Mouse (Mus musculus): ENCODE measurements around the gene Iba57. TPM values are rescaled to one million over a fixed set of nuclear protein-coding genes. Genes with fewer than 3 reads are reported as not detected.
"Not testable (repeated sequence)": the region's sequence is repeated elsewhere in the genome, so short reads cannot be mapped to it uniquely, and the experiment has no call there.

Iba57 gene
- 6.4 and 7.0 TPM in 2 replicates for polyA plus RNA-seq (2012; rRNA removed)

- DNase-seq (ENCODE audit: extremely low spot score in 1 of 2, low spot score in 1 of 2) = peak; percentile 99
Observed at GRCm38 (mm10) chr11:59163255-59164236, at the start of gene Iba57. Gene Iba57 (minus strand): TSS chr11:59163739.

DNA sequence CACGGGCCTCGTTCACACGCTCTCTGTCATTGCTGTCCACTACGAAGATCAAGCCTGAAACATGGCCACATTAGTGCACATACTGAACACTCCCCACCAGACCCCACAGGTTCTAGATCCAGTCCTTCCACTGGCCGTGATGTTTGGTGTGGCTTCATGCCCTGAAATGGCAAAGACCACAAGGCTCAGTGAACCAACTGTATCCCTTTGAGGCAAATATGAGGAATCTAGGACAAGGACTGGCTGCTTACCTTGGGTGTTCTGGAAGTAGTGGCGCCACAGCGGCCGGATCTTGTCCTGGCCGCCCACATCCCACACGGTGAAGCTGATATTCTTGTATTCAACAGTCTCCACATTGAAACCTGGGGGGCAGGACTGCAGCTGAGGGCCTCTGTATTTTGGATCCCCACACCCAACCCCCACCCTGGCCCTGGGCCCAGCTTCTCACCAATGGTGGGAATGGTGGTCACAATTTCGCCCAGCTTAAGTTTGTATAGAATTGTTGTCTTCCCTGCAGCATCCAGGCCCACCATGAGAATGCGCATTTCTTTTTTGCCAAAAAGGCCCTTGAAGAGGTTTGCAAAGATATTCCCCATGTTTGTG lies 49.5 kb upstream of the Iba57 start:
- no peak for DNase-seq (ENCODE audit: extremely low spot score in 1 of 2, low spot score in 1 of 2)

DNA sequence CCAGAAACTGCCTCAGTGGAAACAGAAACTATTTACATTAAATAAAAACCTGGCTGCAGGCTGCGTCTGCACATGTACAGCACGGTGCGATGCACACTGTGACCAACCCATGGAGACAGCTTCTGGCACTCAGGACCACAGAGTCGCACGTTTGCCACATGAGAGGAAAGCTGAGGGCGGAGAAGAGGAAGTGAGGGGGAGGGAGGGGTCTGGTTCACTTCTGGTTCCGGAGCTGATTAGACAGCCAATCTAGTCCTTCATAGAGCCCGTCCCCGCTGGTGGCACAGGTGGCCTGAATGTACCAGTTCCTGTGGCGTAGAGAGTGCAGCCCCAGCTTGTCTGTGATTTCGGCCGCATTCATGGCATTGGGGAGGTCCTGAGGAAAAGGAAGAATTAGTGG lies 48.8 kb upstream of the Iba57 start:
- not testable (repeated sequence) for DNase-seq (ENCODE audit: extremely low spot score in 1 of 2, low spot score in 1 of 2)

DNA sequence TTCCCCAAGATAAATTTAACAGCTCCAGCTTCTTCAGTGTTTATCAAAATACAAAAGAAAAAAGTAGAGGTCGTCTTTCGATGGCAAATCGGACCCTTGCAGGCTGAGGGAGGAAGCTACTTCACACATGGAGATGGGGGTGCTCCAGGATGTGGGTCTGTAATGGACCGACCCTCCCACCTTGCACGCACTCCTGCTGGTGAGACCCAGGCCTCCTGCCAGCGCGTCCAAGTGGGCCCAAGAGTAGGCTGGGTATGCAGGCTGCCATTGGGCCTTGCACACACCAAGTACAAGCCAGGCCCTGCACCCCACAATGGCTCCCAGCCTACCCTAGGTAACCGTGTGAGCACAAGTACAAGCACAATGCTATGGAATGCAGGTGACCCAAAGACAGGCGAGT lies 48.0 kb upstream of the Iba57 start:
- not testable (repeated sequence) for DNase-seq (ENCODE audit: extremely low spot score in 1 of 2, low spot score in 1 of 2)

- DNase-seq (ENCODE audit: extremely low spot score in 1 of 2, low spot score in 1 of 2) = no peak
Observed at GRCm38 (mm10) chr11:59210020-59210419, 46.5 kb upstream of the Iba57 start.

GRCm38 (mm10) chr11:59209580-59209979 lies 46.0 kb upstream of the Iba57 start:
- DNase-seq (ENCODE audit: extremely low spot score in 1 of 2, low spot score in 1 of 2) = no peak

DNA sequence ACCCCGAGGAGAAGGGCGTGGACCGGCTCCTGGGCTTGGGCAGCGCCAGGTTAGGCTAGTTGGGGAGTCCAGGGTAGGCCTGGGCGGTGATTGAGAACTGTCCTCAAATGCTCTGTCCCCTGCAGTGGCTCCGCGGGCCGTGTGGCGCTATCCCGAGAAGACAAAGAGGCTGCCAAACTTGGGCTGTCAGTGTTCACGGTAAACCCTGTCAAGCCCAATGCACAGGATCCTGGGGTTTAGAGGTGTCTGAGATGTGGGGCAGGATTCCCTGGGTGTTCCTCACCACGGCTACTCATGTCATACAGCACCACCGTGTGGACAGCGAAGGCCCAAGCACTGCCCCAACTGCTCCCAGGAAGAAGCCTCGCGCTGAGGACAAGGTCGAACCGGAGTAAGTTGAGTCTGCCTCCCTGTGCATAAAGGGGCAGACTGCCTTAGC lies 45.5 kb upstream of the Iba57 start:
- DNase-seq (ENCODE audit: extremely low spot score in 1 of 2, low spot score in 1 of 2) = peak in 1 of 2 experiments; percentile 69

DNA sequence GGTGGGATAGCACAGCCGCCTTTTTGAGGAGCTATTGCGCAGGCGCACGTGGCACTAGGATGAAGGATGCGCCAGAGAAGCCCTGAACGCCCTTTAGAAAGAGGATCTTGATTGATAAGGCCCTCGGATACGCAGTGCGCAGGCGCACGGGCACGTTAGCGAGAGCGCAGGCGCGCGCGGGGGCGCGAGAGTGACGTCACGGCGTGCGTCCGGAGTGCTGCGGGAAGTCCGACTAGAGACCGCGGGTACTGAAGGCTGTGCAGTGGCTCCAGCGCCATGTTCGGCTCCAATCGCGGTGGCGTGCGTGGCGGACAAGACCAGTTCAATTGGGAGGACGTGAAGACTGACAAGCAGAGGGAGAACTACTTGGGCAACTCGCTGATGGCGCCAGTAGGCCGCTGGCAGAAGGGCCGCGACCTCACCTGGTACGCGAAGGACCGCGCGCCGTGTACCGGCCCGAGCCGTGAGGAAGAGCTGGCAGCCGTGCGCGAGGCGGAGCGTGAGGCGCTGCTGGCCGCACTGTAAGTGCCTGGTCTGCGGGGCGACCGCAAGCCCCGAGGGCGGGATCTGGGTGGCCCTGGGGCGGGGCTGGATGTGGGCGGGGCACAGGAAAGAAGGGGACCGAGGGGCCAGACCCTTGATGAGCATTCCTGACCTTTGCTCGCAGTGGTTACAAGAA lies 44.8 kb upstream of the Iba57 start, which contains the start of gene 2310033P09Rik:
Gene 2310033P09Rik (plus strand): TSS at position 169 of the 679 bp plus-strand sequence.
- DNase-seq (ENCODE audit: extremely low spot score in 1 of 2, low spot score in 1 of 2) = peak; percentile 91 to 96

GRCm38 (mm10) chr11:59202081-59202995 lies 38.8 kb upstream of the Iba57 start, which contains the start of gene Mrpl55:
Gene Mrpl55 (plus strand): TSS chr11:59202486.
- DNase-seq (ENCODE audit: extremely low spot score in 1 of 2, low spot score in 1 of 2) = peak; percentile 78 to 94

DNA sequence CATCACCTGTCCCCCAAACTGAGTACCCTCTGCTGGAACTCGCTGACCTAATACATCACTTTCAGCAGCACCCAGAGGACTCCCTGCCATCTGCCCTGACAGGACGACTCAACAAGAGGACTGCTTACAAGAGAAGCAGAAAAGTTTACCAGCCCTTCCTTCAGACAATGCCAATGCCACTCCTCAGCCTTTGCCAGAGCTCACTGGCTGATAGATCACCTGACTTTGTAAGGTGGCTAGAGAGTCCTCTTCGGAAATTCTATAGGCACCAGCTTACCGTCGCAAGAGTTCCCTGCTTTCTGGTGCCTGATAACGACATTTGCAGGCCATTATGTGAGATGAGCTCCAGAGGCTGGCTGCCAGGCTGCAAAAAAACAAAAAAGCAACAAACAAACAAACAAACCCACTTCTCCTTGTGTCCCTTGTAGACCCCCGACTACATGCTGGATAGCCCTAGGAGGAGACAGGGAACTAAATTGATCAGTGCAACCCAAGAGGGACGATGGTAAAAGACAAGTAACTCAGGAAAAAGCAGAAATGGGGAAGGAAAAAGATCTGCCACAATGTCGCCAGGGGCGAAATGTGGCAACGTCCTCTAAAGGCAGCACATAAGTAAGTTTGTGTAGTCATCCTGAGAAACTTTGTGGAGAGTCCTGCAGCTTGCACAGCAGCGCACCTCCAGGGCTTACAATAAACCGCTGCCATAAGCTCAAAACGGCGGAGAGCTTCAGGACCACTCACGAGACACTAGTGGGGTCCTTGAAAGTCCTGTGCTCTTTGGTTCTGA lies 37.9 kb upstream of the Iba57 start:
- DNase-seq (ENCODE audit: extremely low spot score in 1 of 2, low spot score in 1 of 2) = no peak

DNA sequence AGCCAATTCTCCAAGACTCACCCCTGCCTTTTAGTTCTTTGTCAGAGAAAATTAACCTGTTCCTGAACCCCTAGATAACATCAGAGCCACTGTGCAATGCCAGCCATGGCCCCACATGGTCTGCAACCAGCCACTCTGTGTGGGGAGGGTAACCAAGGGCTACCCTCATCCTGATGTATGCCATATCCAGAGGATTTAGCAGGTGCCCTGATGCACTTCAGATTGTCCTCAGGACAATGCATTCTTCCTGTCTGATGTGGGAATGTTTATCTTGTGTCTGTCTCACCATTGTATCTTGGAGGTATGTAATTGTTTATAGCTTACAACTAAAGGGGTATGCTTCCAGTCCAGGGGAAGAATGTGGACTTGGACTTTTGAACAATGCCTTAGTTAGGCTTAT lies 32.7 kb upstream of the Iba57 start:
- no peak for DNase-seq (ENCODE audit: extremely low spot score in 1 of 2, low spot score in 1 of 2)

DNA sequence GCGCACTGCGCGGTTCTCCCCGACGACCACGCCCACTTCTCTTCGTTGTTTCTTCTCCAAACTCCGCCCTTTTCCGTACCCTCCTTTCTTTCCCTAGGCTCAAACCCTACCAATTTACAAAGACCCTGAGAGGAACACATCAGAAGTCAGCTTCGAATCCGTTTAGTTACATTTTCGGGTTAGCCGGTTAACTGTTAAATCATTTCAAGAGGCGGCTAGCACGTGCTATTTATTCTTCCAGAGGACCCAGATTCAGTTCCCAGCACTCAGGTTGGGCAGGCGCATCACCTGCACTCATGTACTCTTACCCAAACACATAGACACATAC lies 28.5 kb upstream of the Iba57 start, which contains the start of gene Guk1:
Gene Guk1 (minus strand): TSS at position 154 of the 328 bp plus-strand sequence.
- no peak for DNase-seq (ENCODE audit: extremely low spot score in 1 of 2, low spot score in 1 of 2)

GRCm38 (mm10) chr11:59191231-59192058 lies 27.9 kb upstream of the Iba57 start:
- peak; percentile 89 to 90 for DNase-seq (ENCODE audit: extremely low spot score in 1 of 2, low spot score in 1 of 2)

DNA sequence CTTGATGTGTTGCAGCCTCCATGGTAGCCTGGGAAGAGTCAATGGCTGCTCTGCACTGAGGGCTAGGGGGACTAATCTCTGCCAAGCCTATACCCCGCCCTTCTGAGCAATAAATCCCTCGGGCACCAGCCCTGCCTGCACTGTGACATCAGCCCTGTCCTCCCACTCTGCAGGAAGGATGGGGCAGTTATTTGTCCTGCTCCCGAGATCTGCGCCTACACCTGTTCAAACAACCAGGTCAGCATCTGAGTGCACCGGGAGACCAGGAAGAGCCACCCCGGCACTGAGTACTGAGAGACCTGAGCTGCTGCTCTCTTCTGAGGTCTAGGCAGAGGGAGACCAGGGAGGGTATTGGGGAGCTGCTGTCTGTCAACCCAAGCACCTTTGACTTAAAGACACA lies 24.2 kb upstream of the Iba57 start:
- no peak for DNase-seq (ENCODE audit: extremely low spot score in 1 of 2, low spot score in 1 of 2)

- no peak for DNase-seq (ENCODE audit: extremely low spot score in 1 of 2, low spot score in 1 of 2)
Observed at GRCm38 (mm10) chr11:59185490-59185889, 22.0 kb upstream of the Iba57 start.

DNA sequence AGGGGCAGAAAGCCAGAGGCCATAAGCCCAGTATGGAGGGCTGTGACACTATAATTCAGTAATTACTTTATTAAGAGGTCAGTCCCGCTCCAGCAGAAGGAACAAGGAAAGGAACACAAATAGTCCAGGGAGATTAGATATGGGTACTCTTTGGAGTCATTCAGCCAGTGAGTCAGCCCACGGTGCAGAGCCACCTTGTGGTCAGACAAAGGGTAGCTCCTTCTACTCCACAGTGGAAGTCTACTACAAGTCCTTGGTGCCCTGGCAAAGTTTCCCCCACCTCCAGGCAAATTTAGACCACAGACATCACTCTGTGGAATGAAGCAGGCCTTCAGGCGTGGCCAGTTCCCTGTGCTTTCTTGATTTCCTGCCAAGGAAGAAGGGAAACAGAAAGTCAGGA lies 20.3 kb upstream of the Iba57 start:
- peak in 1 of 2 experiments; percentile 71 for DNase-seq (ENCODE audit: extremely low spot score in 1 of 2, low spot score in 1 of 2)

DNA sequence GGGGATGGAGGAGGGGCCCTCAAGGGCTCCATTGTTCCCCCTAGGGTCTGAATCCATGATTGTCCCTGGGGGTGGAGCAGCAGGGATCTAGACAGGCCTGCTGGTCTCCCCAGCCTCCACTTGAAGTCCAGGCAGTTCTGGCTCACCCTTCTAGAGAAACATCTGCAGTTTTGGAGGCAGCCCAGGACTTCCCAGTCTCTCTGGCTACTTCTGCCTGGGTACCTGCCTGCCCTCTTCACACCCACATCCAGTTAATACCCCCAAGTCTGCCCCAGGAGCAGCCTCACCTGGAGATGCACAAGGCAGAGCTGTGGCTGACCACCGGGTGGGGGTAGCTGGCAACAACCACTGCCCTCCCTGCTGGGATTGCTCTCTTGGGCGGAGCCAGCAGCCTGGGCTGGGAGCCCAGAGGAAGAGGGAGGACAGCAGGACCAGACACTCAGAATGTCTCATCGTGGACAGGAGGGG lies 19.4 kb upstream of the Iba57 start, which contains the start of gene Gjc2:
Gene Gjc2 (minus strand): TSS at position 350 of the 468 bp plus-strand sequence.
- DNase-seq (ENCODE audit: extremely low spot score in 1 of 2, low spot score in 1 of 2) = peak in 1 of 2 experiments; percentile 45

DNA sequence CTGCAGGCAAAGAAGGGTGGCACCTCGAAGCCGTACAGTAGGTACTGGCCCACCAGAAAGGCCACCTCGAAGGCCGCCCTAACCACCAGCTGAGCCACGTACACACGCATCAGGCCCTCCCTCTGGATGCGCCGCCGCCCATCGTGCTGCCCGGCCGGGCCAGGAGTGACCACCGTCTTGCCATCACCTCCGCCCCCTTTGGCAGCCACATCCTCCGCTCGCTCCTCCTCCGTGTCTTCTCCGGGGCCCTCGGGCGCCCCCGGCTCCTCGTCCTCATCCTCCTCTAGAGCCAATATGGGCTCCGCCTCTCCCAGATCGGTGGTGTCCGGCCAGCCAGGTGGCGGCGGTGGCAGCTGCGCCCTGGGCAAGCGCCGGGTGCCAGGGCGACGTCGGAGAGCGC lies 13.4 kb upstream of the Iba57 start:
- DNase-seq (ENCODE audit: extremely low spot score in 1 of 2, low spot score in 1 of 2) = no peak

Data from frontal cortex, adult 2 months (tissue).